18 mouse cellular contexts compared by ENCODE assay signal in the genomic region with DNA sequence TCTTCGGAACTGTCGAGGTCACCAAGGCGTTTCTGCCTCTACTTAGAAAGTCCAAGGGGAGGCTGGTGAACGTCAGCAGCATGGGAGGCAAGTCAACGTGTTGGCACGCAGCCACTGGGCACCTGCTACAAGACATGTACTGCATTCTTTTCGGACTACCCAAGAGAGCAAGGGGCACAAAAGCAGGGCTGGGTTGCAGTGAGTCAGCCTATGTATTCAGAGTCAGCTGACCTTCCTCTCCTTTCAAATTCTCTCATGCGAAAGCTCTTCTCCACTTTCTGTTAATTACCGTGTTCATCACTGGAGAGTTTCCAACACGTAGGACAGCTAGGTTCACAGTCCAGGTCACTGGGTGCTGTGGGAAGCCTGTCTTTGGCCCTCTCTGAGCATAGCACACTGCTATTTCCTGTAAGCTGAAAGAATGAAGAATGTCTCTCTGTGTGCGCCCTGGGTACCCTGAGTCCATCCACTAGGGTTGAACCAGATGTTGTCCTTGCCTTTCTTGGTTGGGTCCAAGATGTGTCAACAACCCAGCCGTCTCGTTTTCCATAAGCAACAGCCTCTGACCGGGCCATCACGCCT. TPM values are rescaled to one million over a fixed set of nuclear protein-coding genes. Genes with fewer than 3 reads are reported as not detected.
DNase-seq lines count a peak whose midpoint lies in the region; ATAC-seq lines count a peak whose summit lies in the region.
"Had no signal": no experiment of that assay in that cellular context is flagged by ENCODE, and none has a peak within 500 bp of the region (broad histone marks: within the 10 kb centered on the region; RNA-seq: fewer than 3 reads in every experiment).

No protein-coding gene starts in this region.

- WGBS in kidney, embryonic 14.5 days, result 79% methylated on average over 15 of the region's 15 CpGs

- H3K4me3 ChIP-seq in kidney, embryonic 14.5 days (ENCODE audit: low read length), result no peak overlapping the region
- H3K4me3 ChIP-seq: heart, embryonic 12.5 days; limb, embryonic 12.5 days; neural tube, embryonic 15.5 days had no signal

- no peak overlapping the region for H3K27ac ChIP-seq in kidney, embryonic 14.5 days (ENCODE audit: low read depth, low read length)
- H3K27ac ChIP-seq: hindbrain, embryonic 14.5 days; limb, embryonic 12.5 days; neural tube, embryonic 15.5 days had no signal

- no peak overlapping the region for H3K4me2 ChIP-seq in kidney, embryonic 14.5 days (replicated peaks; ENCODE audit: low read depth, low read length)
- H3K4me2 ChIP-seq: heart, embryonic 12.5 days; hindbrain, embryonic 14.5 days; limb, embryonic 12.5 days; neural tube, embryonic 15.5 days had no signal

- no peaks in the 10 kb centered on the region for H3K4me1 ChIP-seq in kidney, embryonic 14.5 days (ENCODE audit: control insufficient read depth, insufficient read depth, low read length)
- H3K4me1 ChIP-seq: neural tube, embryonic 15.5 days had no signal

- peak; percentile 79 for DNase-seq in kidney, adult 11 months
- DNase-seq in urinary bladder, postnatal 36 days (ENCODE audit: low spot score in 2 of 2), result peak; percentile 20 to 31
- DNase-seq in urinary bladder, adult 2 months (ENCODE audit: low spot score), result no peak
- DNase-seq in kidney, postnatal 14 days, result peak; percentile 85
- no peak for DNase-seq in layer of hippocampus, adult 9-11 months
- no peak for DNase-seq in yolk sac, embryonic 10.5 days (ENCODE audit: low spot score)
- DNase-seq in frontal cortex, postnatal 36 days (ENCODE audit: low spot score in 2 of 2), result no peak
- DNase-seq: adrenal gland, postnatal 36 days; cerebellum, adult 11 months; gastrocnemius, postnatal 14 days; lung, postnatal 36 days; midbrain, embryonic 14.5 days had no signal

- H3K9ac ChIP-seq in kidney, embryonic 14.5 days (ENCODE audit: low read depth, low read length), result no peak overlapping the region
- H3K9ac ChIP-seq: heart, embryonic 12.5 days; hindbrain, embryonic 14.5 days; limb, embryonic 12.5 days; neural tube, embryonic 15.5 days had no signal

- H3K27me3 ChIP-seq in kidney, embryonic 14.5 days (ENCODE audit: control insufficient read depth, insufficient read depth, low read length), result no peaks in the 10 kb centered on the region
- H3K27me3 ChIP-seq: heart, embryonic 12.5 days; limb, embryonic 12.5 days; neural tube, embryonic 15.5 days had no signal

- ATAC-seq in kidney, embryonic 14.5 days (ENCODE audit: low FRiP score, low TSS enrichment), result no peak

- H3K36me3 ChIP-seq in kidney, embryonic 14.5 days (ENCODE audit: control insufficient read depth, insufficient read depth, low read length), result no peaks in the 10 kb centered on the region
- H3K36me3 ChIP-seq: heart, embryonic 12.5 days; limb, embryonic 12.5 days; neural tube, embryonic 15.5 days had no signal

- no peaks in the 10 kb centered on the region for H3K9me3 ChIP-seq in kidney, embryonic 14.5 days (ENCODE audit: control insufficient read depth, low read length)
- H3K9me3 ChIP-seq: heart, embryonic 12.5 days; limb, embryonic 12.5 days; neural tube, embryonic 15.5 days had no signal

RNA-seq across cellular contexts. Expression of gene Hsd17b2, which starts 40.8 kb away (rescaled TPM):
- 0.34 TPM in 1 of 2 replicates, not detected in the other for polyA plus RNA-seq in kidney, embryonic 14.5 days (2014; fragmentation: Nextera tagmentation; extraction: Ambion mirVana)
- 27.4 and 41.2 TPM in 2 replicates for polyA plus RNA-seq in urinary bladder, adult 2 months (2012; rRNA removed)
- polyA plus RNA-seq: forebrain, embryonic 11.5 days; limb, embryonic 12.5 days; midbrain, embryonic 14.5 days had no signal

RNA-seq across cellular contexts. Expression of gene Mphosph6, which starts 59.2 kb away (rescaled TPM):
- polyA plus RNA-seq in kidney, embryonic 14.5 days (2014; fragmentation: Nextera tagmentation; extraction: Ambion mirVana), result 70.6 and 90.1 TPM in 2 replicates
- polyA plus RNA-seq in urinary bladder, adult 2 months (2012; rRNA removed), result 22.3 and 23.6 TPM in 2 replicates

Comparison
In these comparisons a context has a peak if more than half of its experiments do, and no peak if none do; other contexts are left out.
1. DNase-seq: peak in kidney, adult 11 months (single experiment), urinary bladder, postnatal 36 days (2 of 2) and kidney, postnatal 14 days (single experiment); none in urinary bladder, adult 2 months (single experiment), layer of hippocampus, adult 9-11 months (single experiment), yolk sac, embryonic 10.5 days (single experiment) and frontal cortex, postnatal 36 days (0 of 2).
2. RNA of gene Hsd17b2, which starts 40.8 kb away (polyA plus RNA-seq): 27.4 to 41.2 TPM in urinary bladder, adult 2 months; 0.34 TPM in kidney, embryonic 14.5 days; every median in the first group is over 10 times any median in the second.